ENCODE assay signal across 8 mouse cellular contexts in genomic region chr17:84958411-84958911, GRCm38 (mm10). TPM values are rescaled to one million over a fixed set of nuclear protein-coding genes. Genes with fewer than 3 reads are reported as not detected.
DNase-seq lines count a peak whose midpoint lies in the region; ATAC-seq lines count a peak whose summit lies in the region.

No protein-coding gene starts in this region.

- H3K4me1 ChIP-seq in embryonic facial prominence, embryonic 10.5 days: peaks cover 31% of the 10 kb centered on the region
- H3K4me1 ChIP-seq in hindbrain, embryonic 16.5 days (ENCODE audit: control insufficient read depth, insufficient read depth, low read depth, low read length): peaks cover 23% of the 10 kb centered on the region
- H3K4me1 ChIP-seq in megakaryocyte, embryonic 14.5 days: peaks cover 46% of the 10 kb centered on the region

- peak overlapping the region; percentile 97 for H3K27ac ChIP-seq in embryonic facial prominence, embryonic 10.5 days (replicated peaks)
- H3K27ac ChIP-seq in hindbrain, embryonic 16.5 days (ENCODE audit: low read depth, low read length): peak overlapping the region; percentile 96

- peak overlapping the region; percentile 70 for H3K4me2 ChIP-seq in hindbrain, embryonic 16.5 days (ENCODE audit: low read length)

- H3K9me3 ChIP-seq in embryonic facial prominence, embryonic 10.5 days: no peaks in the 10 kb centered on the region
- no peaks in the 10 kb centered on the region for H3K9me3 ChIP-seq in hindbrain, embryonic 16.5 days (ENCODE audit: control insufficient read depth, low read length)
- H3K9me3 ChIP-seq in megakaryocyte, embryonic 14.5 days: no peaks in the 10 kb centered on the region

- under 1% methylated on average over 52 of the region's 52 CpGs for WGBS in embryonic facial prominence, embryonic 10.5 days
- under 1% methylated on average over 26 of the region's 52 CpGs for WGBS in hindbrain, embryonic 16.5 days

- peak overlapping the region; percentile 96 for H3K9ac ChIP-seq in hindbrain, embryonic 16.5 days (ENCODE audit: low read depth, low read length)

- H3K27me3 ChIP-seq in embryonic facial prominence, embryonic 10.5 days (replicated peaks; ENCODE audit: low read depth, poor library complexity, severe bottlenecking): no peaks in the 10 kb centered on the region
- H3K27me3 ChIP-seq in hindbrain, embryonic 16.5 days (replicated peaks; ENCODE audit: control insufficient read depth, insufficient read depth, low read length): no peaks in the 10 kb centered on the region
- H3K27me3 ChIP-seq in megakaryocyte, embryonic 14.5 days (replicated peaks): no peaks in the 10 kb centered on the region

- peaks cover 4% of the 10 kb centered on the region for H3K36me3 ChIP-seq in embryonic facial prominence, embryonic 10.5 days (replicated peaks)
- H3K36me3 ChIP-seq in hindbrain, embryonic 16.5 days (ENCODE audit: control insufficient read depth, insufficient read depth, low read length): no peaks in the 10 kb centered on the region
- peaks cover 19% of the 10 kb centered on the region for H3K36me3 ChIP-seq in megakaryocyte, embryonic 14.5 days (replicated peaks; ENCODE audit: low read length)

- ATAC-seq in hindbrain, embryonic 16.5 days: no peak

- DNase-seq in cerebellum, adult 9-10 months: peak; percentile 65
- DNase-seq in cerebellum, postnatal 10 days: no peak
- peak; percentile 70 for DNase-seq in A20 (ENCODE audit: low read depth, low spot score)
- no peak for DNase-seq in embryonic facial prominence, embryonic 10.5 days (ENCODE audit: low spot score)
- peak; percentile 62 for DNase-seq in thymus, postnatal 14 days
- no peak for DNase-seq in frontal cortex, postnatal 10 days (ENCODE audit: low spot score in 2 of 2)

- peak overlapping the region; percentile 98 for H3K4me3 ChIP-seq in embryonic facial prominence, embryonic 10.5 days
- H3K4me3 ChIP-seq in hindbrain, embryonic 16.5 days (ENCODE audit: low read length): peak overlapping the region; percentile 97
- peak overlapping the region; percentile 95 for H3K4me3 ChIP-seq in megakaryocyte, embryonic 14.5 days (replicated peaks)

RNA-seq across cellular contexts. Expression of gene Ppm1b, which starts 1.9 kb away (rescaled TPM):
- polyA plus RNA-seq in embryonic facial prominence, embryonic 10.5 days (2016; fragmentation: Nextera tagmentation; extraction: Ambion mirVana): 60.6 and 63.2 TPM in 2 replicates
- polyA plus RNA-seq in hindbrain, embryonic 16.5 days (2015; fragmentation: Nextera tagmentation; extraction: Ambion mirVana): 72.8 and 74.5 TPM in 2 replicates
- 14.4 and 16.4 TPM in 2 replicates for polyA plus RNA-seq in megakaryocyte, embryonic 14.5 days (2012; ENCODE audit: insufficient read depth, low replicate concordance)

Comparison
In these comparisons a context has a peak if more than half of its experiments do, and no peak if none do; other contexts are left out.
1. DNase-seq: peak in cerebellum, adult 9-10 months (single experiment), A20 (single experiment) and thymus, postnatal 14 days (single experiment); none in cerebellum, postnatal 10 days (0 of 2), embryonic facial prominence, embryonic 10.5 days (single experiment) and frontal cortex, postnatal 10 days (0 of 2).
2. Peak in every context shown above with its lines, with median percentiles within 50 percentile points of each other: H3K4me3 ChIP-seq.